9 mouse cellular contexts compared by ENCODE assay signal in the genomic region with DNA sequence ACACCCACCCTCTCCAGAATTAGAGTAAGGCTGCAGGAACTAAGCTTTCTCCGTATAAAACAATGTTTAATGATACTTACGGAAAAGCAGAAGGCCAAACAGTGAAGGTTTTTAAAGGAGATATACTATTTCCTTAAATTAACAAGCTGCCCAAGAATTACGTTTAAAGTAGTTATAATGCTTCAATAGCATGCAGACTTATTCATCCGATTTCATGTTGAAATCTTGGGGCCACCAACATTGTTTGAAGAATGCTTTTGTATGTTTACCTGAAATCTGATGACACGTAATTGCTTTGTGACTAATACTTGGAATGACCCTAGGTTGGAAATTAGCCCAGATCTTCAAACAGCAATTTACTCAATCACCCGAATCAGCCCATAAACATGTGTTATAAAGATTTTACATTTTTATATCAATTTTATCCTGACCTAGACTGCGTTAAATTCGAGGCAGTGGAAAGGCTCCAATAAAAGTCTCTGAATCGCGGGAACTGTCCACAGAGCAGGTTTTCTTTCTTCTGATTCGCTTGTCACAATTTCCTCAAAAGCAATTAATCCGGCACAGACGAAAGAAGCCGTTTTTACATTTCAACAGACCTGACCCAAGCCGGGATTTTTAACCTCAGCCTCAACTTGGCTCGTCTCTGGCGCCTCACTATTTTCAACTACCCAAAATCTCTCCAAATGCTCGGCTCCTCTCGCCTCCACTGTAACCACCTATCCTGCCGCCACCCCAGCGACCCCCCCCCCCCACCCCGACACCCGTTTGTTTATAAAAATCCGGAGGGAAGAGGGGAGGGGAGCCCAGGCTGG. TPM values are rescaled to one million over a fixed set of nuclear protein-coding genes. Genes with fewer than 3 reads are reported as not detected.
DNase-seq lines count a peak whose midpoint lies in the region; ATAC-seq and TF ChIP-seq lines count a peak whose summit lies in the region.
"Had no signal": no experiment of that assay in that cellular context is flagged by ENCODE, and none has a peak within 500 bp of the region (broad histone marks: within the 10 kb centered on the region; RNA-seq: fewer than 3 reads in every experiment).

No protein-coding gene starts in this region.

- H3K36me3 ChIP-seq in kidney, postnatal 0 days (ENCODE audit: insufficient read depth, low read length): no peaks in the 10 kb centered on the region
- H3K36me3 ChIP-seq in embryonic facial prominence, embryonic 15.5 days: no peaks in the 10 kb centered on the region
- H3K36me3 ChIP-seq in intestine, postnatal 0 days (ENCODE audit: control insufficient read depth, insufficient read depth): no peaks in the 10 kb centered on the region
- H3K36me3 ChIP-seq in neural tube, embryonic 14.5 days (ENCODE audit: control insufficient read depth, insufficient read depth, low read length): no peaks in the 10 kb centered on the region

- no peak for DNase-seq in kidney, postnatal 0 days (ENCODE audit: low spot score)
- no peak for DNase-seq in kidney, postnatal 25 days
- DNase-seq in cerebellum, adult 2 months: no peak
- no peak for DNase-seq in cerebellum, postnatal 25 days
- no peak for DNase-seq in thymus, postnatal 0 days (ENCODE audit: low spot score)
- DNase-seq: cerebellum, adult 8-10 months had no signal

- no peaks in the 10 kb centered on the region for H3K9me3 ChIP-seq in kidney, postnatal 0 days (replicated peaks; ENCODE audit: low read length)
- H3K9me3 ChIP-seq in embryonic facial prominence, embryonic 15.5 days (replicated peaks): no peaks in the 10 kb centered on the region
- no peaks in the 10 kb centered on the region for H3K9me3 ChIP-seq in intestine, postnatal 0 days (ENCODE audit: control insufficient read depth)
- no peaks in the 10 kb centered on the region for H3K9me3 ChIP-seq in neural tube, embryonic 14.5 days (ENCODE audit: control insufficient read depth, low read length)

- peak overlapping the region; percentile 50 for H3K4me2 ChIP-seq in kidney, postnatal 0 days (ENCODE audit: low read length)
- H3K4me2 ChIP-seq in embryonic facial prominence, embryonic 15.5 days (replicated peaks): peak overlapping the region; percentile 77
- H3K4me2 ChIP-seq in intestine, postnatal 0 days (replicated peaks; ENCODE audit: low read depth): peak overlapping the region; percentile 63
- H3K4me2 ChIP-seq in neural tube, embryonic 14.5 days (ENCODE audit: low read depth, low read length): peak overlapping the region; percentile 43

- ATAC-seq in kidney, postnatal 0 days (replicated peaks; ENCODE audit: low FRiP score, low read depth): no peak
- ATAC-seq in embryonic facial prominence, embryonic 15.5 days (ENCODE audit: insufficient number of reproducible peaks, low FRiP score, low TSS enrichment, low read depth): no peak
- no peak for ATAC-seq in intestine, postnatal 0 days
- no peak for ATAC-seq in neural tube, embryonic 14.5 days (ENCODE audit: low read depth)

- TF ChIP-seq CTCF in kidney, postnatal 0 days (IDR thresholded peaks at IDR 0.05; ENCODE audit: low read depth): no peak
- no peak for TF ChIP-seq CTCF in intestine, postnatal 0 days (IDR thresholded peaks at IDR 0.05; ENCODE audit: low read depth)
- TF ChIP-seq CTCF in cerebellum, adult 2 months (IDR thresholded peaks at IDR 0.05; ENCODE audit: borderline replicate concordance, insufficient read depth, low read depth, low read length): no peak

- TF ChIP-seq POLR2A in cerebellum, adult 2 months (IDR thresholded peaks at IDR 0.05; ENCODE audit: borderline replicate concordance, insufficient read depth, low read length): no peak

- H3K9ac ChIP-seq in kidney, postnatal 0 days (ENCODE audit: low read depth, low read length): no peak overlapping the region
- H3K9ac ChIP-seq in embryonic facial prominence, embryonic 15.5 days: no peak overlapping the region
- H3K9ac ChIP-seq in intestine, postnatal 0 days (ENCODE audit: low read depth, low read length): no peak overlapping the region
- no peak overlapping the region for H3K9ac ChIP-seq in neural tube, embryonic 14.5 days (replicated peaks; ENCODE audit: low read depth, low read length)

- 2% methylated on average over 23 of the region's 24 CpGs for WGBS in kidney, postnatal 0 days
- 2% methylated on average over 24 of the region's 24 CpGs for WGBS in embryonic facial prominence, embryonic 15.5 days
- WGBS in intestine, postnatal 0 days: 2% methylated on average over 24 of the region's 24 CpGs
- 1% methylated on average over 24 of the region's 24 CpGs for WGBS in neural tube, embryonic 14.5 days
- 6% methylated on average over 24 of the region's 24 CpGs for WGBS in cerebellum, adult 2 months

- H3K4me3 ChIP-seq in kidney, postnatal 0 days (replicated peaks; ENCODE audit: low read depth, low read length): peak overlapping the region; percentile 36; the same call in 1 of the 2 replicates
- H3K4me3 ChIP-seq in embryonic facial prominence, embryonic 15.5 days (replicated peaks): peak overlapping the region; percentile 44
- no peak overlapping the region for H3K4me3 ChIP-seq in intestine, postnatal 0 days (ENCODE audit: low read depth, low read length)
- peak overlapping the region; percentile 26; the same call in 1 of the 2 replicates for H3K4me3 ChIP-seq in neural tube, embryonic 14.5 days (ENCODE audit: low read depth, low read length)
- H3K4me3 ChIP-seq in cerebellum, adult 2 months (replicated peaks; ENCODE audit: insufficient read depth, low read depth, low read length): no peak overlapping the region

- no peak overlapping the region for H3K27ac ChIP-seq in kidney, postnatal 0 days
- no peak overlapping the region for H3K27ac ChIP-seq in embryonic facial prominence, embryonic 15.5 days (replicated peaks)
- no peak overlapping the region for H3K27ac ChIP-seq in intestine, postnatal 0 days (ENCODE audit: low read depth, low read length)
- no peak overlapping the region for H3K27ac ChIP-seq in neural tube, embryonic 14.5 days (ENCODE audit: low read depth, low read length)
- H3K27ac ChIP-seq in cerebellum, adult 2 months (ENCODE audit: insufficient read depth, low read length): no peak overlapping the region

- peaks cover 8% of the 10 kb centered on the region; the same call in 1 of the 2 replicates for H3K4me1 ChIP-seq in kidney, postnatal 0 days (replicated peaks; ENCODE audit: insufficient read depth, low read length)
- peaks cover 20% of the 10 kb centered on the region for H3K4me1 ChIP-seq in embryonic facial prominence, embryonic 15.5 days
- H3K4me1 ChIP-seq in intestine, postnatal 0 days (replicated peaks; ENCODE audit: control insufficient read depth, insufficient read depth, low read length): no peaks in the 10 kb centered on the region
- 0 out of 2 replicates have a peak, but pooled peaks cover 4% of the 10 kb centered on the region for H3K4me1 ChIP-seq in neural tube, embryonic 14.5 days (ENCODE audit: control insufficient read depth, insufficient read depth, low read length)
- H3K4me1 ChIP-seq in cerebellum, adult 2 months (ENCODE audit: control insufficient read depth, insufficient read depth, low read length): no peaks in the 10 kb centered on the region

- peaks cover 92% of the 10 kb centered on the region for H3K27me3 ChIP-seq in kidney, postnatal 0 days (ENCODE audit: insufficient read depth, low read length)
- peaks cover 94% of the 10 kb centered on the region for H3K27me3 ChIP-seq in embryonic facial prominence, embryonic 15.5 days
- H3K27me3 ChIP-seq in intestine, postnatal 0 days (replicated peaks; ENCODE audit: control insufficient read depth, insufficient read depth, low read length): peaks cover 94% of the 10 kb centered on the region
- H3K27me3 ChIP-seq in neural tube, embryonic 14.5 days (ENCODE audit: control insufficient read depth, insufficient read depth, low read length): peaks cover 63% of the 10 kb centered on the region
- peaks cover 17% of the 10 kb centered on the region; the same call in 1 of the 2 replicates for H3K27me3 ChIP-seq in cerebellum, adult 2 months (ENCODE audit: control insufficient read depth, insufficient read depth, low read length)

RNA-seq across cellular contexts. Expression of a gene that starts 4.0 kb away (rescaled TPM):
- 0.55 and 0.60 TPM in 2 replicates for polyA plus RNA-seq in kidney, postnatal 0 days (2015; fragmentation: Nextera tagmentation; extraction: Ambion mirVana)
- 4.3 and 5.5 TPM in 2 replicates for polyA plus RNA-seq in embryonic facial prominence, embryonic 15.5 days (2015; fragmentation: Nextera tagmentation; extraction: Ambion mirVana)
- 0.59 and 0.61 TPM in 2 replicates for polyA plus RNA-seq in intestine, postnatal 0 days (2015; fragmentation: Nextera tagmentation; extraction: Ambion mirVana)
- 5.3 and 7.1 TPM in 2 replicates for polyA plus RNA-seq in neural tube, embryonic 14.5 days (2014; fragmentation: Nextera tagmentation; extraction: Ambion mirVana)
- polyA plus RNA-seq in cerebellum, adult 2 months (2012; rRNA removed): 6.1 and 9.1 TPM in 2 replicates
- 0.94 and 1.5 TPM in 2 replicates for polyA plus RNA-seq in thymus, postnatal 0 days (2015; fragmentation: Nextera tagmentation; extraction: Ambion mirVana)

RNA-seq across cellular contexts. Expression of a gene that starts 4.9 kb away (rescaled TPM):
- polyA plus RNA-seq in kidney, postnatal 0 days (2015; fragmentation: Nextera tagmentation; extraction: Ambion mirVana): not detected in 2 replicates
- 0.08 TPM in 1 of 2 replicates, not detected in the other for polyA plus RNA-seq in embryonic facial prominence, embryonic 15.5 days (2015; fragmentation: Nextera tagmentation; extraction: Ambion mirVana)
- polyA plus RNA-seq in intestine, postnatal 0 days (2015; fragmentation: Nextera tagmentation; extraction: Ambion mirVana): not detected in 2 replicates
- polyA plus RNA-seq in neural tube, embryonic 14.5 days (2014; fragmentation: Nextera tagmentation; extraction: Ambion mirVana): not detected in 2 replicates
- polyA plus RNA-seq in cerebellum, adult 2 months (2012; rRNA removed): not detected in 2 replicates
- not detected in 2 replicates for polyA plus RNA-seq in thymus, postnatal 0 days (2015; fragmentation: Nextera tagmentation; extraction: Ambion mirVana)

Comparison
In these comparisons a context has a peak if more than half of its experiments do, and no peak if none do; other contexts are left out.
1. H3K4me3 ChIP-seq: peak in kidney, postnatal 0 days (single experiment), embryonic facial prominence, embryonic 15.5 days (single experiment) and neural tube, embryonic 14.5 days (single experiment); none in intestine, postnatal 0 days (single experiment) and cerebellum, adult 2 months (single experiment).
2. Peak in every context shown above with its lines, with median percentiles within 50 percentile points of each other: H3K4me2 ChIP-seq.